Mouse (Mus musculus) cortical plate, adult 2 months (tissue): Measurements from ENCODE around the gene Med21. TPM values are rescaled to one million over a fixed set of nuclear protein-coding genes. Genes with fewer than 3 reads are reported as not detected.

Source experiments
- H3K27ac ChIP-seq: fragments of 200-500 bp; 2 replicates; pipeline ENCODE4 v1.5.1; 2012; ENCODE audit warnings: low read length, control low read depth, inconsistent platforms; ENCODE audit not compliant: insufficient read depth
- H3K4me1 ChIP-seq: fragments of 200-500 bp; 2 replicates; pipeline ENCODE4 v1.6.1; 2011; ENCODE audit warnings: low read length; ENCODE audit not compliant: control insufficient read depth, insufficient read depth
- H3K4me3 ChIP-seq: fragments of 200-500 bp; 2 replicates; pipeline ENCODE4 v1.5.1; 2011; ENCODE audit warnings: mild to moderate bottlenecking, low read length, control low read depth; ENCODE audit not compliant: insufficient read depth
- CTCF ChIP-seq: fragments of 200-500 bp; IDR thresholded peaks from 2 replicates; pipeline ENCODE4 v1.5.1; 2011; ENCODE audit warnings: mild to moderate bottlenecking, control low read depth, low read length; ENCODE audit not compliant: insufficient read depth; ENCODE audit errors: extremely low read depth
- POLR2A ChIP-seq: fragments of 200-500 bp; IDR thresholded peaks from 2 replicates; pipeline ENCODE4 v1.6.1; 2011; ENCODE audit warnings: mild to moderate bottlenecking, low read length, control low read depth; ENCODE audit not compliant: insufficient read depth; ENCODE audit errors: extremely low read depth
- polyA plus RNA-seq: library from polyadenylated mRNA; depleted of rRNA; stranded (reverse); fragments of >200 nt; gene quantifications from 2 replicates; pipeline ENCODE4 v1.2.3, GENCODE M21; 2012

Gene Med21
- polyA plus RNA-seq, 1 experiment = 70.6 TPM

DNA sequence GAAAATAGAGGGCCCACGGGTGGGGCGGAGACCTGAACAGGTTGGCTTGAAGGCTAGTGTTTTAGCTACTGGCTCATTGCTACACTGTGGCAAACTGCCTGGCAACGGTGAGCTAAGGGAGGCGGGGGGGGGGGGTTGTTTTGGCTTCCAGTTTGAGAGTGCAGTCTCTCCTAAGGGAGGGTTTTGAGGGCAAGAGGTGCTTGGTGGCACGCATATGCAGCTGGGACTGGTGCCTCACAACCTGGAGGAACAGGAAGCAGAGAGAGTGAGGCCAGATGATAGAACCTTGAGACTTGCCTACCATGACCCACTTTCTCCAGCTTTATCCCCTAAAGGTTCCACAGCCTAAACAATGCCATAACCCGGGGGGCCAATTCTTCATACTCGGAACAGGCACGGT is 32.1 kb downstream of the Med21 start:
- Histone ChIP-seq H3K27ac (no peak overlapping the region), H3K4me3 (no peak overlapping the region), H3K4me1 (no peaks in the 10 kb centered on the region)
- TF ChIP-seq CTCF (no peak), POLR2A (no peak)

DNA sequence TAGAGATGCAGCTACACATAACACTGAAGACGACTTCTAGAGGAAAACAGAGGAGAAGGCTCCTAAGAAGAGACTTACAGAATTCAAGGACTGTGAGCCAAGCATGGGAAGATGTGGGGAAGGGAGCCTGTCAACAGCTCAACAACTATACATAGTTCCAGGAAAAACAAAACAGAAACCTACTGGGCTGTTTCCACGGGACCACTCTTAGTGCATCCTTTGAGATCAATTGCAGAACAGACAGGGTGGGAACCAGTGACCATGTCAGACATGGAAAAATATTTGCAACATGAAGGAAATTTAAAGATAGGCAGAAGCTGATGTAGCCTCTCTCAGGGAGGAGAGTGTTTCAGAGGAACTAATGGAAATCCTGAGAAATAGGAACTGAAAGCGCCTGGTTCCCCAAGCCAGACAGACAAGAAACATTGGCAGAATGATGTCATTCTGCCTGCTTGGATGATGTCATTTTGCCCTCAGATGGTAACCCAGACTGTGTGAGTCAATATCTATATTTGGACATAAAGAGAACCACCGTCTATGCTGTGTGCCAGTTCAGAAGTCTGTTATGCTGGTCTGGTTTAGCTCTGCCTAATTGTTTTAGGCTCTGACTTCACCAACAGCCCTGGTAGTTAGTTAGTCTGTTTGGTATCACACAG is 32.7 kb downstream of the Med21 start:
- no peak overlapping the region; the same call in 1 of the 2 replicates for H3K27ac ChIP-seq
- H3K4me1 ChIP-seq = no peaks in the 10 kb centered on the region
- TF ChIP-seq POLR2A = no peak
- no peak for TF ChIP-seq CTCF
- H3K4me3 ChIP-seq = no peak overlapping the region

- no peak overlapping the region for H3K4me3 ChIP-seq
- H3K27ac ChIP-seq = no peak overlapping the region
- H3K4me1 ChIP-seq = no peaks in the 10 kb centered on the region
- TF ChIP-seq CTCF (no peak), POLR2A (no peak)
Measured at GRCm38 (mm10) chr6:146676904-146677303, 34.6 kb downstream of the Med21 start.

GRCm38 (mm10) chr6:146678136-146679070 is 36.1 kb downstream of the Med21 start:
- H3K27ac ChIP-seq = no peak overlapping the region
- no peak overlapping the region for H3K4me3 ChIP-seq
- no peak for TF ChIP-seq POLR2A
- TF ChIP-seq CTCF = no peak
- H3K4me1 ChIP-seq = no peaks in the 10 kb centered on the region

DNA sequence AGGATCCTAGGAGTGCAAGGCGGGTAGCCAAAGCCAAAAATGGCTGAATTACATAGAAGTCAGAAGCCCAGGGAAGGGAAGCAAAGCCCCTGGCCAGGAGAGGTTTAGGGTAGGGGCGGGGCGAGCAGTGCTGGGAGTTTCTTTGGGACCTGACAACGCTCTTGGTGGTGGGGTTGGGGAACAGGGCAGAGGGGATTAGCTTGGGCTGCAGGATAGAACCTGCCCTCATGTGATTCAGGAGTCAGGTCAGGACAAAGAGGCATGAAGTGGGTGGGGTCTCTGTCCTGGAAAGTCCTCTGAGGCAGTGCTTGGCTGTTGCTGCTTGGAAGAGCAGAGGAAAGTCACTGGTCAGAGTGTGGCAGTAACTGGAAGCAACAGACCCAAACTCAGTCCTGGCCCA is 41.5 kb downstream of the Med21 start:
- Histone ChIP-seq H3K4me3 (no peak overlapping the region), H3K27ac (no peak overlapping the region), H3K4me1 (no peaks in the 10 kb centered on the region)
- TF ChIP-seq POLR2A (no peak), CTCF (no peak)

GRCm38 (mm10) chr6:146685781-146686308 is 43.5 kb downstream of the Med21 start:
- H3K27ac ChIP-seq = no peak overlapping the region
- no peak overlapping the region for H3K4me3 ChIP-seq

GRCm38 (mm10) chr6:146686463-146687196 is 44.3 kb downstream of the Med21 start:
- TF ChIP-seq CTCF = no peak
- H3K4me1 ChIP-seq = no peaks in the 10 kb centered on the region
- H3K4me3 ChIP-seq = no peak overlapping the region
- H3K27ac ChIP-seq = no peak overlapping the region

More at GRCm38 (mm10) chr6:146685781-146686308, 43.5 kb downstream of the Med21 start:
- H3K4me1 ChIP-seq = no peaks in the 10 kb centered on the region
- no peak for TF ChIP-seq CTCF
- TF ChIP-seq POLR2A = no peak

DNA sequence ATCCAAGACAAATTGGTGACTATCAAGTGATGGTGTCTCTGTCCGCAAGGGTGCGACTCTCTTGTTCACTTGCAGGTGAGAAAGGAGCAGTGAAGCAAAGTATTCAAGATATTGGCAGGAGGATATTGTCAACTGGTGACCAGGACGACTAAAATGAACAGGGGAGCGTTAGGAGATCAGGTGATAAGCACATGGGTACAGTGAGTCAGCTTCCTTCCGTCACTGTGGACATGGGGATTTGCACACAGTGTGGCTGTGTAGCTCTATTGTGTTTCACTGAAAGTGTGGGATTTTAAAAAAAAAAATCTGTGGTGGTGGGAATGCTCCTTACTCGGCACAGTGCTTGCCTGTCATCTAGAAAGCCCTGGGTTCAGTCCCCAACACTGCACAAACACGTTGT is 45.7 kb downstream of the Med21 start:
- Histone ChIP-seq H3K27ac (no peak overlapping the region), H3K4me3 (no peak overlapping the region), H3K4me1 (no peaks in the 10 kb centered on the region)
- TF ChIP-seq POLR2A (no peak), CTCF (no peak)

GRCm38 (mm10) chr6:146688861-146689260 is 46.5 kb downstream of the Med21 start:
- no peak for TF ChIP-seq POLR2A
- no peak for TF ChIP-seq CTCF
- Histone ChIP-seq H3K4me1 (no peaks in the 10 kb centered on the region), H3K4me3 (no peak overlapping the region), H3K27ac (no peak overlapping the region)
